Mouse (Mus musculus): Measurements from ENCODE around the gene Man1b1.

Man1b1 gene

DNA sequence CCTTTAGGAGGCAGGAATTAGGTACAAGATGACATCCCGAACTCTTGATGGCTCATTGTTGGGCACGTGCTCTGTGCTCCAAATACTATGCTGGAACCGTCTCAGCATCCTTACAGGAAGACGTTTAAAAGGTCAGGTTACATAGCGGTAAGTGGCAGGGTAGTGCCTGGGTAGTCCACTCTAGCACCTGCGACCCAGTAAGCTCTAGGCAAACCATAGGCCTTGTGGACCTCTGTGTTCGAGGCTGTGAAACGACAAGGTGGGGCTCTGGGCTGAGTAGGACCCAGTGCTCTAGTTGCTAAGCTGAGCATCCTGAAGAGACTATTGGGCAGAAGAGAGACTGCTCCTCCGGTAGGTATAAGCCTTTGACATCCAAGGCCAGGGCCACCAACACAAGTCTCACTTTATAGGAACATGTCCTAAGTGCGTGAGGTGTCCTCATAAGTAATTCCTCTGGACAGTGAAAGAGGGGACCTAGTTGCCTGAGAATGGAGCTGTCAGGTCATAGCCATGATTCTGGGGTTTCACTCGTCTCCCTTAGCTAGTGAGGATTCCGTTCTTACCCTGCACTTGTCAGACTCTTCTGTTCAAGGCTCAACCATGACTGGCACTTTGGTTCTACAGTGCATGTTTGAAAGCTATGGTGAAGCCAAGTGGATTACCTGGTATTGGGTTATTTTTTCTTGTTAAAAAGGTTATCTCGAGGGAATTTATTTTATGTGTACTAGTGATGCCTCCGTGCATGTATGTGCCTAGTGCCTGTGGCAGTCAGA is 26.4 kb upstream of the Man1b1 start:
- no peak for DNase-seq (ENCODE audit: low read depth)

DNA sequence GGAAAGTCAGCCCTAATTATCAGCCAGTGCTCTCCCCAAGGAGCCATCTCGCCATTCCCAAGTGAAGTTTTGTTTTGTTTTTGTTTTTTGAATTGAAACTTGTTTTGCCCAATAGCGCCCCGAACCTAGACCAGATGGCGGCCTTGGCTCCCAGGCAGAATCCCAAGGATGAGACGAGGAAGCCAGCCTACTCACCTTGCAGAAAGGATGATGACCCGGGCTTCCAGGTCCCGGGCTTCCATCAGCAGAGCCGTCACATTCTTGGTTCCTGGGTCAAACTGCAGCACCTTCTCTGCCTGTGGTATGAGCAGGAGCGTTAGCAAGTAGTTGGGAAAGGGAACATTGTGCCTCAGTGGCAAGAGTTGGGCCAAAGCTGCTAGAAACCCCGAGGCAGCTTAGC is 22.0 kb upstream of the Man1b1 start:
- no peak for DNase-seq (ENCODE audit: low read depth)

DNA sequence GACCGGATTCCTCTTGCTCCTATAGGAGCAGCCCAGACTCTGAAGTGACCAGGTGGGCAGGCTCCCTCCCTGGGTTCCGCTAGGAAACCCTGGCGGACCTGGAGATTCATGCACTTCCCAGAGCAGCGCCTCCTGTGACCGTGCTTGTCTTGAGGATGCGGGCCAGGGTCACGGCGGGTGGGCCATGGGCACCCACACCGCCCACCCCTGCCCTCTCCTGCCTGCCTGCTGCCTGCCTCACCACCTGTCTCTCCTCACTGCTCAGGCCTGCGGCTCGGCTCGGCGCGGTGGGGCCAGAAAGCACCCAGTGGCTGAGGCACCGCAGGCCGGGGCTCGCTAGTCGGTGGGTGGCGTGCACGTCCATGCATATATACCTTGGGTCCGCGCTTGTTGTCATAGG is 21.2 kb upstream of the Man1b1 start:
- no peak for DNase-seq (ENCODE audit: low read depth)

DNA sequence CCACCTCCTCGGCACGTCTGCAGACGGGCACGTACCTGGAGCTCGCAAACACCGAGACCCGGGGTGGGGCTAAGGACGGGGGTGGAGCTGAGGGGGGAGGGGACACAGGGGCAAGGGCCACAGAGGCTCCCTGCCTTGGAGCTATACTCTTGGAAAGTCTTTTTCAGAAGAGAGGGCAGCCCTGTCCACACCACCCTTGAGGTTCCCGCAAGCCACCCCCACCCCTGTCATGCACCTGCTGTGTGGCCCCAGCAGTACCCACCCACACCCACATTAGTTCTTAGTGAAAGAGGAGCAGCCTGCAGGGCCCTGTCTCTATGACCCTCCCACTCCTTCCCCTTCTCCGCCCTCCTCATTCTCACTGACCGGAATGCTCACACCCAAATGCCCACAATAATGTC is 20.6 kb upstream of the Man1b1 start:
- no peak for DNase-seq (ENCODE audit: low read depth)

DNA sequence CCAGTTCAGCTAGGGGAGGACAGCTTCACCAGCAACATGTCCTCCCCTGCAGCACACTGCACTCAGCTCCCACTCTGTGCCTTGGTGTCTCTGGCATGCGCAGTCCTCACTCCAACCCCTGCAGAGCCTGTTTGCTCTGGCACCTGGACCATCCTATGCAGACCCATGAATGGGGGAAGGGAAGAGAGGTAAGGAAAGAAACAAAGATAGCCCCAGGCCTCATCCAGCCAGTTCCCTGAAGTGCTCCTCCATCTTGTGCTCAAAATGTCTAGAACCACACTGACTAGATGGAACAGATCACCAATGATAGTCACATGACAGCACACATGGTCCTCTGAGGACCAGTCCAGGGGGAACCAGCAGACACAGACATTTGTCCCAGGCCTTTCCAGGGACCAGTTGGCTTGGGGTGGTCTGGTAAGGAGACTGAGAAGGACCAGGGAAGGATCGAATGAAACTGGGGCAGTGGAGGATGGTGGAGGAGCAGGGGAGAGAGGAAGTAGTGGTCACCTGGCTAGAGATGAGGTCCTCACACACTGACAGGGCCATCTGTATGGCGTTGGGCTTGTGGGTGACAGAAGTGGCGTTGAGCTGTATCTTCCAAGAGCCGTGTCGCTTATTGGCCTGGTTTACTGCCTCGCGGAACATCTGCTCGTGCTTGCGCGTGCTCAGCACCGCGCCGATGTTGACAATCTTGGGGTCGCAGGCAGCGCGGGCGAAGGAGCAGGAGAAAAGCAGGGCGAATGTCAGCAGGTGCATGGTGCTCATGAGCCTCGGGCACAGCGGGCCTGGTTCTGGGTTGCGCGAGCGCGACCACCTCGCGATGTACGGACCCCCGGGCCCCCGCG is 13.8 kb upstream of the Man1b1 start:
- DNase-seq (ENCODE audit: low read depth): no peak

DNA sequence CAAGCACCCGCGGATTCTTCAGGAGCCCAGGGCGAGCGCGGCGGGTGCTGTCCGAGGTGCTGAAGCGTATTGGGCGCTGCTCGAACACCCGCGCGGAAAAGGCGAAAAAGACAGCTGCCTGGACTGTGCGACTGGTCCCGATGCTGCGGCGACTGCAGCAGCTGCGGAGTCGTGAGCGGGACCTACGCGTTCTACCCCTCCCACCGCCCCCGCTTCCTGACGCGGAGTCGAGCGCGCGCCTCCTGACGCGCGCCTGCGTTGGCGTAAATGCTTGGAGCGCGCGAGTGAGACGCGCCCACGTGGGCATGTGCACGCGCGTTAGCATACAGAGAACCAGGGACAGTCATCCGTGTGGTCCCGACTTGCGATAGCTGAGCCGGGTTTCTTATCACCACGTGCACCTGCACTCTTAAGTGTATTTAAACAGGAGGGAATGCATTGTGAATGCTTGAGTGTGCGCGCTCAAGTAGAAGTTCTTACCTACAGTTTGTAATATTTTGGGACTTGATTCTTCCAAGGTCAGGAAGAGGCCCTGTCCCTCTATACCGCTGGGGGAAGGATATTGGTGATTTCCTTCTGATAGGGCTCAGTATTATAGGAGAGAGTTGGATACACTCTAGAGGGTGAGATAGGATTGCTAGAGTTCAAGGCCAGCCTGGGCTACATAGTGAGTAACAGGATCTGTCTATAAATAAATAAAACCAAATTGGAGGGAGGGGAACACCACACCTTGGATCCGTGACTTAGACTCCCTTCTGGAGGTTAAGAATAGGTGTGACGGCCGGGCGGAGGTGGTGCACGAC is 13.0 kb upstream of the Man1b1 start, which contains the start of gene Grin1:
Grin1 (minus strand) TSS at position 217 of the 803 bp plus-strand sequence.
- peak; percentile 66 for DNase-seq (ENCODE audit: low read depth)

DNA sequence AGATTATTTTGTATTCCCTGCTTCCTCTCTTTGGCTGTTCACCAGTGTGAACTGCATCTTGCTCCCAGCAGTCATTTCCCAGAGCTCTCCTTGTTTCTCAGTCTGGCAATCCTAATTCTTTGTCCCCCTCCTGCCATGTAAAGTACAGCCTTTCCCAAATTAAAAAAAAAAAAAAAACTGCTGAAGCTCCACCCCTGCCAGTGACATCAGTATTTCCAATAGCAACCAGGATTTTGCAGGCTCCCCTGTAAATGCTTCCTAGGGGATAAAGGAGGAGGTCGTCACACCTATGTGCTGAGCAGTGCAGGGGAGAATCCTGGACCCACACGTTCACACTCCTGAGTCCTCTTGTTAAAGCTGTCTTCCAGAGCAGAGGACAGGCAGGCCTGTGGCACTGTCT is 12.1 kb upstream of the Man1b1 start:
- DNase-seq (ENCODE audit: low read depth): no peak

DNA sequence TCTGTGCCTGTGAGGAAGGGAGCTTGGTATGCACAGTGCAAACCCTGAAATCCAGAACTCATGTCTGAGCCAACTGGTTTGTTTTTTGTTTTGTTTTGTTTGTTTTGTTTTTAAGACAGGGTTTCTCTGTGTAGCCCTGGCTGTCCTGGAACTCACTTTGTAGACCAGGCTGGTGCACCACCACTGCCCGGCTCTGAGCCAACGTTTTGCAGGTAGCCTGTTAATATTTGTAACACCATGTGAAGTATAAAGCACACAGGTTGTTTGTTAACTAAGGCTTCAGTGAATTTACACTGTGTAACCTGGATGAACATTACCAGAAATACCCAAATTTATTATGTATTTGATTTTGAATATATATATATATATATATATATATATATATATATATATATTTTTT is 6.1 kb upstream of the Man1b1 start:
- no peak for DNase-seq (ENCODE audit: low read depth)

DNA sequence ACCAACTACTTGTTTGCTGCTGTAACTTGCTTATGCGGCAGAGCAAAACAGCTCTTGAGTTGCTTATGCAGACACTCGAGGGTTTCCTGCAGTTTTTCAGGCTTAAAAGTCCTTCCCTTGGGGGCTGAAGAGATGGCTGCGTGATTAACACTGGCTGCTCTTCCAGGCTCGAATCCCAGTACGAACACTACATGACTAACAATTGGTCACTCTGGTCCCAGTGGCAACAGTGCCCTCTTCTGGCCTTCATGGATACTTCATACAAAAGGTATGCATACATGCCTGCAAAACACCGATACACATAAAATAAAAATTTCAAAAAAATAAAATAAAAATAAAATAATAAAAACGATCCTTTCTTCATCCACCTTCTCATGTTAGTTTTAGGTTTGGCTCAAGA is 3.7 kb upstream of the Man1b1 start:
- DNase-seq (ENCODE audit: low read depth): peak; percentile 35

DNA sequence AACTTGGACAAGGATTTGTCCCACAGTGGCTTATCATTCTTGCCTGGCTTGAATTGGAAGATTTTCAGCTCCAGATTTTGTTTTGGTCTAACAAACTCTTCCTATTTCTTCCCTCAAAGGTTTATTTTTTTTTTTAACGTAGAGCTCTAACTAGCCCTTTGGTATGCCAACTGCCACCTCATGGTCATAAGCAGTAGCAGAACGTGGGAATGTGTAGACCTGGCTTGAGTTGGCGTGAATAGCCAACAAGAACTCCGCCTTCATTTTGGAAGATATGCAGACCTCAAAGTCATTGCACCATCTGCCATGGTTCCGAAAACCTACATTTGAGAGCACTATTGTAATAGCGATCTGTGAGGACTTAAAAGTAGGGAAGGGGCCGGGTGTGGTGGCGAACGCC is 668 bp upstream of the Man1b1 start:
- peak; percentile 24 for DNase-seq (ENCODE audit: low read depth)

DNA sequence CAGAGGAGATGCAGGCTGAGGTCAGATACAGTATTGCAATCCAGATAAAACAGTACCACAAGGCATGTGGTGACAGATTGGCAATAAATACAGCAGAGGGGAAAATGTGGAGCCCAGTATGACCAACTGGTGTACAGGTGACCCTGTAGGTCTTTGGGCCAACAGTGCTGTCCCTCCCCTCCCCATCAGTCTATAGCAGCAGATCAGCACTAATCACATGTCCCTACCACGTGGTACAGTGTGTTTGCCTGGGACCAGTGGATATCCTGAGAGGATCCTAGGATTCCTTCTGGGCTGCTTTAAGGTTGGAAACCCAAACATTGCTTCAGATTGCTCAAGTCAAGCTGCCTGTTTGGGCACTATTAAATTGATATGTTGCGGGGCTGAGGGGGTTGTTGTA is 1.4 kb downstream of the Man1b1 start:
- DNase-seq (ENCODE audit: low read depth): no peak

DNA sequence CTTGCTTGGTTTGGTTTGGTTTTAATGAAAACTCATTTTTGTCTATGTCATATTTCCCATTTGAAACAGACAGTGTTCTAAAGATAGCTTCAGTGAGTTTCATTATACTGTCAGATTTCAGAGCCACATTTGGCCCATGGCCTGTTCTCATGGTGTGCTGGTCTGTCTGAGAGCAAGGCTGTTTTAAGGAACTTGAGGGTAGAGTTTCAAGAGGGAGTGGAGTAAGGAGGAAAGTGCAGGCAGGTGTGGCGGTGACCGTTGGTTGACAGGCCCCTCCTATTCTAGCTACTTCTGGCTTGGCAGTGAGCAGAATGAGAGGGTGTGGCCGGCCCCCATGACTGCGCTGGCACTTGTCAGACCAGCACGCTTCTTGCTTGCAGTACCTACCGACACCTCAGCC is 6.2 kb downstream of the Man1b1 start:
- no peak for DNase-seq (ENCODE audit: low read depth)

DNA sequence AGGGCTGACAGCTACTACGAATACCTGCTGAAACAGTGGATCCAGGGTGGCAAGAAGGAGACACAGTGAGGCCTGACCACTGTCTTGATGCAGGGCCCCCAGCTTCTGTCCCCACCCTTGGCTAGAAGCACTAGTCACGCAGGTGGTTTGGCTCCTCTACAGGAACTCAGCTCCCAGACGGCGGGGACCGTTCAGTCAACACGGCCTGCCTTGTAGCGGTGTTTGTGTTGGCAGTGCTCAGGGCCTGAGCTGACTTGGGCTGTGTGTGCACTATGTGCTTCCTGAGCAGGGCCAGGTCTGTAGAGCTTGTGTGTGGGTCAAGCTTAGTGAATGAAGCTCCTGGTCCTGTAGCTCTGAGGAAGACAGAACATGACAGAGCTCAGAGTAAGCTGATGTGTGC is 16.0 kb downstream of the Man1b1 start:
- DNase-seq (ENCODE audit: low read depth): no peak

DNA sequence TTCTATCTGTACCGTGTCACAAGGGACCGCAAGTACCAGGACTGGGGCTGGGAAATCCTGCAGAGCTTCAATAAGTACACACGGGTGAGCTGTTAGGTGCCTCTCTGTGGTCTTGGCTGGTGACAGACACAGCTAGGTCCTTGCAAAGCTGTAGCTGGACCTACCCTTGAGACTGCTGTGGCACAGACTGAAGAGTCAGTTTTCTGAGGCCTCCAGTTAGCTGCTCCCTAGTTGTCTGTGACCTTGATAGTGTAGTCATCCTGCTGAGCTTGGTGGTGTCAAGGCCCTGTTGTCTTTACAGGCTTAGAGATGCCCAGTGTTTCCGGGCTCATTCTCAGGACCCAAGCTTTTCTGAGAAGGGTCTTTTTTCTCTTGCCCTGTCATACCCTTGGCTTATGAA is 17.4 kb downstream of the Man1b1 start:
- DNase-seq (ENCODE audit: low read depth): no peak

DNA sequence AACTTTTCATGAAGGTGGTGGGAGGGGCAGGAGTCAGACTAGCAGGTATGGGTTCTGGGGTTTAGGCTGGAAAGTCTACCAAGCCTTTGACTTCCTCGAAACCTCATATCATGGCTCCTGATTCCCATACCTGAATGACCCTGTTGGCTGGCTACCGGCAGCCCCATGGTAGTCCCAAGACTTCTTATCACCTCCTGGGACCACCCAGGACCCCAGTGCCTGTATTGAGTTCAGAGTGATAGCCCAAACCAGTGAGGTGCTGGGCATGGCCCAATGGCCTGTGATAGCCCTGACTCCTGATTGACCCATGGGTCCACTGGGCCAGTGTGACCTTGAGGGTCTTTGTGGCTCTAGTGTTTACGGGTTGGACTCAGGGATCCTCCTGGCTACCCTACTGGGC is 18.6 kb downstream of the Man1b1 start:
- no peak for DNase-seq (ENCODE audit: low read depth)

DNA sequence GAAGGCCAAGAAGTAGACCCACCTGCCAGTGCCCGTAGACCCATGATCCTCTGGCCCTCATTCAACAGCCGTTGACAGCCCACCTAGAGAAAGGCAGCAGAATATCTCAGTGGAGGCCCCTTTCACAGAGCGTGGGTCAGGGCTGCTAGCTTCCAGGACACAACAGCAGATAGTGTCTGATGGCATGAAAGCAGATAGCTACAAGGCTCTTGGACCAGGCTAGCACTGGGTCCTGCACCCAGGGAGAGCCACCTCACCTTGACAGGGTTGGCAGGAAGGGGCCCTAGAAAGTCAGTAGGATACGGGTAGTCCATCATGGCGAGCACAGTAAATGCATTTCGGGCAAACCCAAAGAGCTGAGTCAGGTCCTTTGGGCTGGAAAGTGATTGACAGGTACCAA is 22.1 kb downstream of the Man1b1 start:
- DNase-seq (ENCODE audit: low read depth): no peak

DNA sequence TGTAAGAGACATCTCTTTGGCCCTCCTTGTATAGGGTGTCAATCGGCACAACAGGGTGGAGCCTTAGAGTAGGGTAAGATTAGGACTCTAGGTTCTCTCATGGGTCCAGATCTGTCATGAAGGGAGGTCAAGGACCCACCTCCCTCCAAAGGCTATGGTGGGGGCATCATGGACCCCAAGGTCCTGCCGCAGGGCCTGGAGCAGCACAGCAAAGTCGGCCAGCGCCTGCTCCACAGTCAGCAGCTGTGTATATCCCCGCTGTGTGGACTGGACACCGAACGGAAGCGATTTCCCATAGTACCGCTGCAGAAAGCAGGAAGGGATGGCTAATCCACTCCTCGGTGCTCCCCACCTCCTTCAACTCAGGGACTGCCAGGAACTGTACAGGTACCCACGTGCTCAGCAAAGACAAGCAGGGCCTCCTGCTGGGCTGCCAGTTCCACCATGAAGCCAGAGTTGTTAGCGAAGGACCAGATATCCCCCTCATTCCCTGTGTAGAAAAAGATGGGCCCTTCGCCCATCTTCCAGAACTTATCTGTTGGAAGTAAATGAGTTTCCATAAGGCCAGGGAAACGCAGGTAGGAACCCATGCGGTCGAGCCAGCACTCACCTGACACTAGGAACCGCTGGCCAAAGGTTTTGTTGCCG is 23.4 kb downstream of the Man1b1 start:
- no peak for DNase-seq (ENCODE audit: low read depth)

DNA sequence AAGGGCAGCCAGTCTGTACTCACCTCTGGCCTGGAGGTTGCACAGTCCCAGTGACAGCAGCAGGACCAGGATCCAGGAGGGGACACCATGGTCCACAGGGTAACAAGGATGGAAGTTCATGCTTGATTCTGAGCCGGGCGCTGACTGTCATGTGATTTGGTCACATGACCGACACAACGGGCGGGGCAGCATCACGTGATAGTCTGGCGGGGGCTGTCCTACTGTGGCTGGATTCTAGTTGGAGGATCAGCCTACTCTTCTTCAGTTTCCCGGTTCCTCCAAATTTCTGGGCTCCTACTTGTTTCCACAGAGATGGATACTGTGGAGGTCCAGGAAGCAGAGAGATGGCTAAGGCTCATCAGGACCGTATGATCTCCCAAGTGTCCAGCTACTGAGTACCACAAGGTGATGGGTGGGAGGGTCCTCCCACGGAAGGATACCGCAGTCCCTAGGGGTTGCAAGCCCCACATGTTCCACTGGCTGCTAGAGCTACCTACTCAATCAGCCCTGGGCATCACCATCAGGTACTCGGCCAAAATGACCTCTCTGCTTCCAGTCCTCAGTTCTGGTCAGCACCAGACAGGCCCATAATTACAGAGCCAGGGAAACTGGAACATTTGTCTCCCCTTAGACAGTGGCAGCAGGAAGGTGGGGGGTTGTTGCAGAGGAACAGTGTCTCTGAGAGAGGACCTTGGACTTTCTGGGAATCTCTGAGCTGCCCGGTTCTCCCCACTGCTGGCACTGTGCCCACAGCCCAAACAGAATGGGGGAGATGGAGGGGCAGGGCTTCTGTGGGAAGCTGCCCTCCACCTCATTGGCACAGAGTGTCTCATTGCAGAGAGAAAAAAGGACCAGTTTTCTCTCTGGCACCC is 24.3 kb downstream of the Man1b1 start, which contains the start of gene Dpp7:
Dpp7 (minus strand) TSS at position 152 of the 872 bp plus-strand sequence.
- peak; percentile 75 for DNase-seq (ENCODE audit: low read depth)

DNA sequence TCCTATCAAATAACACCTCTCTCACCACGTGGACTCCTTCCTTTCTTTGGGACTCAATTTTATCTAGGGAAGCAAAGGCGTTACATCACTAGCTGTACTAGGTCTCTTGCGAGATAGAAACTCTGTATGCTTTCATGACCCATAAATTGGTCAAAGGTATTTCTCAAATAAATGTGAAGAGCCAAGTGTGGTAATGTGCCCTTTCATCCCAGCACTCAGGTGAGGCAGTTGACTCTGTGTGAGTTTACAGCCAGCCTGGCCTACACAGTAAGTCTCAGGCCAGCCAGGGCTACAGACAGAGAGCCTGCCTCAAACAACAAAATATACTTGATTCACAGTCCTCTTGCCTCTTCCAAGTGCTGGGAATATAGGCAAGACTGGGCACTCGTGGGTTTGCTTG is 27.7 kb downstream of the Man1b1 start:
- no peak for DNase-seq (ENCODE audit: low read depth)

DNA sequence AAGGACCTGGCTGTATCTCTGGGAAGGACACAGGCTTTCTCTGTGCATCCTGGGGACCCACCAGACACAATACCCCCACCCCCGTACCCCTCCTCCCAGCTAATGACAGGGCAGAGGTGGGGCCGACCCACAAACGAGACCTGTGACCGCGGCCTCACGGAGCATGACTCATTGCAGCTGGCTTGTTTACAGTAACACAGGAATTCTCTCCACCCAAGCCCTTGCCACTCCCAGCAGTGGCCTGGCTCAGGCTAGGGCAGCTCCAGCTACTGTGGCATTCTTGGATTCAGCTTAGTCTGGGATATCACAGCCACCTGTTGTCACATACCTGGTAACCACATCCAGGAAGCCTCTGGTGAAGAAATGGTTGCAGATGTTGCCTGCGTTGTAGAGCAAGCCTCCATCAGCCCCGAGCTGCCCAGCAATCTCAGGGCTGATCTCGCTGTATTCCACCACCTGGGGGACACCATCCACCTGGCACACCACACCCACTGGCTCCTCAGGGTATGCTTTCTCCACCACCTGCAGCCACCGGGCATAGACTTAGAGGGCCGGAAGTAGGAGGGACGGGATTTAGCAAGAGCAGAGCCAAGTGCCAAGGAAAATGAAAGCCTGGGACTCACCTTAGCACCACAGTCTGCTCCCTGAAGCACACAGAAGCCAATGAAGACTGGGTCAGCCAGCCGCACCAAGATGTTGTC is 31.5 kb downstream of the Man1b1 start:
- no peak for DNase-seq (ENCODE audit: low read depth)

Measured in naive thymus-derived CD4-positive, alpha-beta T cell, adult 2 months (primary cell).